Mouse (Mus musculus) frontal cortex, adult (tissue): ENCODE results near the gene Rsc1a1.

ENCODE experiments used
- ATAC-seq: cut with Nextera tagmentation; 2 replicates; pipeline ENCODE4 v1.9.2; 2017; ENCODE audit warnings: mild to moderate bottlenecking, moderate library complexity, mixed read lengths; ENCODE audit not compliant: low TSS enrichment

Gene Rsc1a1

DNA sequence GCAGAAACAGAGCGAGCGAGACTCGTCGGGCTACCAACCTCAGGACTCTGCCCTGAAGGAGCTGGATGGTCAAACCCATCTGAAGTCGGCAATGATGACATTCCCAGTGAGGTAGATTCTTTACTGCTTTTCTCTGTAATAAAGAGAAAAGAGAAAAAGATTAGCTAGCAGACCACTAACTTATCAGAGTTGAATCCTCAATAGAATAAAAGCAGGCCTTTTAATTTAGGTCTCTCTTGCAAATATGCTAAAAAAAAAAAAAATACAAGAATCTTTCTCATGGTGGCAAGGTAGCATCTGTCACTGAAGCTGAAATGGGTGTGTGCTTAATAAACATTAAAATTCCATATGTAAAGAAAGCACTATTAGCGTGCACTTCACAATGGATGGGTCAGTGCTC lies at the start of gene Rsc1a1:
Rsc1a1 (minus strand) TSS at position 101 of the 400 bp plus-strand sequence.
- no peak for ATAC-seq

DNA sequence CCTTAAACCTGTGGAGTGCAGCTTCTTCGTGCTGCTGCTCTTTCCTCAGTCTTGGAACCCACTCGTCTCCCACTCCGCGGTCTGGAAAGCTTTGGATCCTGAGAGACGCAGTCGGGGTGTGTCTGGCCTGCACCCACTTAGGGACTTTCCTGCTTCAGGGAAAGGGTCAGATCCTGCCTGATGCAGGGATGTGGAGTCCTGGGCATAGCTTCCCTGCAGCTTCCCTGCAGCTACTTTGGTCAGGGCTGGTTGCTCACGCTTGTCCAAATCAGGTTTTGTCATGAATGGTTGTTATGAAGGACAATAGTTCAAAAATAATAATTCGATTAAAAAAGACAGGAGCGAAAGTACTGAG lies 49.8 kb upstream of the Rsc1a1 start:
- no peak for ATAC-seq

DNA sequence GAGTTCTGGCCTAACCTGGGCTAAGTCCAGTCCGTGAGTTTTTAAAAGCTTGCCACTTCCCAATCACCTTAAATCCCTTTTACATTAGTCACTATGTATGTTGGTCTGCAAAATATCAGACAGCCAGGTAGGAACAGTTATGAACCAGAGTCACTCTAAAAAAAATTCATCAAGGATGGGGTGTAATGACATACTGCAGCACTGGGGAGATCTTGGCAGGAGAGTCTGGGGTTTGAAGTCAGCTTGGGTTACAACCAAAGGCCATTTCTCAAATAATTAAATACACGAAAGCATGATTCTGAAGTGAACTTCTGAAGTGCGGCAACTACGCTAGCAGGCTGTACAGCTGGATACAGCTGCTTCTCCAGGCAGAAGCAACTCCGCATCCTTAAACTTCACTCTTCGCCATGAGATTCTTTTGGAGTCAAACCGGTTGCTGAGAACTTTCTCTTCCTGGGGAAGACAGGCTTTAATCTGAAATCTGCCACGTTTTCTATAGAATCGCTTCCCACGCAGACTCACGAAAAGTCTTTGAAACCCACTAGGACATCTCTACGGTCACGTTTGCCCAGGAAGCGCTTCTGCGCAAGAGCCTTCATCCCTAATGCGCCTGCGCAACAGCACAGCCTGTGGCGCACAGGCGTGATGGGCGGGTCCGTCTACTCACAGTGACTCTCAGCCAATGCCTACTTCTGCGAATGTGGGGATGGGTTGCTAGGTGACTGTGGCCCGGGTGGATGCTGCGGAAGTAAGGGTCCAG lies 49.2 kb upstream of the Rsc1a1 start:
- ATAC-seq, result peak; percentile 96

DNA sequence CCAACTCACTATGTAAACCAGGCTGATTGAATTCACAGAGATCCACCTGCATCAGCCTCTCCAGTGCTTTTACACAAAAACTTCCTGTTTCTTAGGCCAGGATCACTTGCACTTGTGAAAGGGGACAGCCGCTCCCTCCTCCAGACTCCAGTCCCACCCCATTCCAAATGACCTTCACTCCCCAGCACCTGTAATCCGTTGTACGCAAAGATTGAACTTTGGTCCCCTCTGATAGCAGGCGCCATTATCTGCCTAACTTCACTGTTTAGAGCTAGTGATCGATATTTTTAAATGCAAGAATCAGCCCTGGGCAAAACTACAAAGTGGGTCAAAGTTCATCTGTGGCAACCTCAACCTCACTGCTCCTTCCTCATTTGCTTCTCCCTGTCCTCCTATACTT lies 46.4 kb upstream of the Rsc1a1 start:
- no peak for ATAC-seq

DNA sequence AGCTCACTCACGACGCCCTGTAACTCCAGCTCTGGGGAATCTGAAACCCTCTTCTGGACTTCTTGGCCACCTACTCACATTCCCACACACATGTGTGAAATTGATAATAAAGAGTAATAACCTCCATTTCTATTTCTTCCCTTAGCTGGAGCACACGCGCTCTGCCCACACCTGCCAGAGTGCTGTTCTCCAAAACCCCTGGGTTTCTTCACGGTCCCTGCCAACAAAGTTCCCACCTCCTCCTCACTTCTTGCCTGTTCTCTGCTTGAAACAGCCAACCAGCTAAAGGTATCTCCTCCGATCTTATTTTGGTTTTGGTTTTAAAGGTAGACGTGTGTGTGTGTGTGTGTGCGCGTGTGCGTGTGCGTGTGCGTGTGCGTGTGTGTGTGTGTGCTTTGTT lies 45.0 kb upstream of the Rsc1a1 start:
- peak; percentile 64 for ATAC-seq

DNA sequence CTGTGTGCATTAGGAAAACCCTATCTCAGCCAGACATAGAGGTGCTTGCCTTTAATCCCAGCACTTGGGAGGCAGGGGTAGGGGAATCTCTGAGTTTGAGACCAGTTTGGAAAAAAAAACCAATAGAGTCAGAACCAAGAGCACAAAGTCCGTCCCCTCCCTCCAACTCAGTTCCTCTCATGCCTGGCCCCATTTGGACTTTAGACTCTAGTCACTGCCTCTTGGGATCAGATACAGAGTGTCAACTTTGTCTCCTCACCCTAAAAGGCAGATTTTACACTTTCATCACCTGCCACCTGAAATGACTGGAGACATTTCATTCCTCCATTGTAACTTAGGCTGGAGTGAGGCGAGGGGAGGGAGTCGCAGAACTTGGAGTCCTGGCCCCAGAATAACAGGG lies 43.9 kb upstream of the Rsc1a1 start:
- no peak for ATAC-seq

DNA sequence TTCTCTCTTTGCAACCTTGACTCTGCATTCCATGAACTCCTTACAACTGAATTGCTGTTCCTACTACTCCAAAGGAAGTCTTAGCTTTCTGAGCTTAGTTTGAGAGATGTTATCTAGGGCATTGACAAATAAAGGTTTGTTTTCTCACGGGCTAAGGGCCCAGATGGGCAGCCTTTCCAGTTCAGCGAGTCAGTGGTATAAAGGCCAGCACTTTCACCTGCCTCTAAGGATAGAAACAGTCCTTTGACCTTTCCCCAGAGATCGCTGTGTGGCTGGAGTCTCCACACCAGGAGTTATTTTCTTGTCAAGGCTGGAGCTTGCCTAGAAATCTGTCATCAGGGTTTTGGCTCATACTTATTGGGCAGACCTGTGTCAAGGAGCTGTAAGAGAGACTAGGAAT lies 40.3 kb upstream of the Rsc1a1 start:
- ATAC-seq, result no peak

DNA sequence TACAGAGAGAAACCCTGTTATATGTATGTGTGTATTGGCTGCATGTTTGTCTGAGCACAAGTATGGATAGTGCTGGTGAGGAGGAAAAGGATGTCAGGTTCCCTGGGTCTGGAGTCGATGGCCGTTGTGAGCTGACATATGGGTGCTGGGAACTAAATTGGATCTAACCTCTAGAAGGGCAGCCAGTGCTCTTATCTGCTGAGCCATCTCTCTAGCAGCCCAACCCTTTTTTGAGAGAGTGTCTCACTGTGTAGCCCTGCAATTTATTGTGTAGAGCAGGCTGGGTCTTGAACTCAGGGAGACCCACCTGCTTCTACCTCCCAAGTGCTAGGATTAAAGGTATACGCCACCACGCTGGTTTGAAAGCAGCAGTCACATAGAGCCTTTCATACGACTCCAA lies 39.9 kb upstream of the Rsc1a1 start:
- no peak for ATAC-seq

DNA sequence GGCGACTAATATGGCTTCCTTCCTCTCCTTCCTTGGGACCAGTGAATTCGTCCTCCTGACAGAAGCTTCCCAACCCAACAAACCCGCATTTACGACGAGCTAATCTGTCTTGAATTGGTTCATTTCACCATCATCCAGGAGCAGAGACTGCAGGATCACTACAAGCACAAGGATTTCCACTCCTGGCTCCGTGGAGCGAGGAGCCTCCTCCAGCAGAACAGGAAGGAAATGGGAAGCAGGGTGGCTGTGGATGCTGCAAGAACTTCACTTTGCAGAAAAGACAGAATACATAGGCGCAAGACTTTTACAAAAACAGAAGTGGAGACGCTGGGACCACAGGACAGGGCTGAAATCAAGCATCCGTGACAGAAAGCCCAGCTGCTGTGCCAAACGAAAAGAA lies 39.2 kb upstream of the Rsc1a1 start:
- no peak for ATAC-seq

DNA sequence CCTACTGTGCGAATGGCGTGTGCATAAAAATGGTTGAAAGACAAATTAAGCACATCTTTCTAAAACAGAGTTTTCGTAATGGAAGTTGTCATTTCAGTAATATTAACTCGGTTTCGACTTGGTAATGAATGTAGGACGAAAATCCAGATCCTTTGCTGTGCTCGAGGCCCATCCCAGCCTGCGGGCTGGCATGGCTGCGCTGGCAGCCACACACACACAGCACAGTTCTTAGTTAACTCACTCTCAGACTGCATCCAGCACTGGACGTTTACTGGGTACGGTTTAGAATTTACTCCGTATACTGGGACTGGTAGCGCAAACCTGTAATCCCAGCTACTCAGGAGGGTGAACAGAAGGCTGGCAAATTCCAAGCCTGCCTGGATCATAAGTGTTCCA lies 38.3 kb upstream of the Rsc1a1 start:
- peak; percentile 54 for ATAC-seq

DNA sequence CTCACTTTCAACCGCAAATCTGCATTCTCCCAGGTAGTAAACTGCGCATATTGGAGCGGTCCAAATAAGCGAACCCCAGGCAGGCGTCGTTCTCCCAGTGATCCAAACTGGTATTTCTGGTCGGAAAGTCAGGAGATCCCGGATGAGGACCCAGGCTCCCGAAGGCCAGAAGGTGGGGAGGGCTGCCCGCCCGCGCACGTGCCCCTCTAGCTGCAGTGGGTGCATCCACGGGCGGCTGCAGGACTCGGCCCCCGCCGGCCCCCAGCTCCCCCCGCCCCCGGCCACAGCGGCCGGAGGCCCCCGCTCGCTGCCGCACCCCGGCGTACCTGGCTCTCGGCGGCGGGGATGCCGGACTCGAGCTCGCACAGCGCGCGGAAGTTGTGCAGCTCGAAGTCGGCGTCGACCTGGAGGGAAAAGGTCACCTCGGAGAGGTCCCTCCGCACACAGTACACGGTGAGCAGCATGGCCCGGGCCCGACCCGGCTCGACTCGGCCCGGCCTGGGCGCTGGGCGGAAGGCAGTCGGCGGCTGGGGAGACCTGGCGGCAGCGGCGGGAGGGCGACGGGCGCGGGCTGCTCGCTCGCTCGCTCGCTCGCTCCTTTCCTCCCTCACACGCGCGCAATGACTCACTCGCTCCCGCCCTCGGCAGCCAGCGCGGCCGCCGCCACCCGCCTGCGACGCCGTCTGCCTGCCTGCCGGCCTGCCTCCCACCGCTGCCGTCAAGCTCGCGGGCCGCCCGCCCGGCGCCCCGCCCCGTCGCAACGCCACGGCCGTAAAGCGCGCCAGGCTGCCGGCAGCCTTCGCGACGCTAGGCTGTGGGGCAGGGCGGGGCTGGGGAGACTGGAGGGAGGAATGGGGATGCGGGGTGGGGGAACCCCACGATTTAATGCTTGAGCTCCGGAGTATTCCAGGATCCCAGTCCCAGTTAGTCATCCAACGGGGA lies 37.6 kb upstream of the Rsc1a1 start, which contains the start of gene Ddi2:
Ddi2 (minus strand) TSS at position 689 of the 942 bp plus-strand sequence.
- peak; percentile 78 for ATAC-seq

DNA sequence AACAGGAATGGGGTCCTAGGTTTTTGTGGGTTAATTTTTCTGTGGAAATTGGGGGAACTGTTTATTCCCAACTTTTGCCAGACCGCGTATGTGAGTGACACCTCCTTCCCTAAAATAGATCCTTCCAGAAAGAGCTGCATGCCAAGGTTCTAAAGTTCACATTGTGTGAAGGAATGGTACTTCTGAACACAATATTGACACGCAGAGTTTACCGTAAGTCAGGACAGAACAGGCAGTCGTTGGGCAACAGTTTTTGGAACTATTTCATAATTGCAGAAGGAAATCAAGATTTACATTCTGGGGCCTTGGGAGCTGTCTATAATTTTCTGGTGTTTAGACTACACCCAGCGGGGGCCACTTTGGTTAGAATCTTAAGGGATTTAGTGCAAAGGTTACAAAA lies 36.6 kb upstream of the Rsc1a1 start:
- no peak for ATAC-seq

DNA sequence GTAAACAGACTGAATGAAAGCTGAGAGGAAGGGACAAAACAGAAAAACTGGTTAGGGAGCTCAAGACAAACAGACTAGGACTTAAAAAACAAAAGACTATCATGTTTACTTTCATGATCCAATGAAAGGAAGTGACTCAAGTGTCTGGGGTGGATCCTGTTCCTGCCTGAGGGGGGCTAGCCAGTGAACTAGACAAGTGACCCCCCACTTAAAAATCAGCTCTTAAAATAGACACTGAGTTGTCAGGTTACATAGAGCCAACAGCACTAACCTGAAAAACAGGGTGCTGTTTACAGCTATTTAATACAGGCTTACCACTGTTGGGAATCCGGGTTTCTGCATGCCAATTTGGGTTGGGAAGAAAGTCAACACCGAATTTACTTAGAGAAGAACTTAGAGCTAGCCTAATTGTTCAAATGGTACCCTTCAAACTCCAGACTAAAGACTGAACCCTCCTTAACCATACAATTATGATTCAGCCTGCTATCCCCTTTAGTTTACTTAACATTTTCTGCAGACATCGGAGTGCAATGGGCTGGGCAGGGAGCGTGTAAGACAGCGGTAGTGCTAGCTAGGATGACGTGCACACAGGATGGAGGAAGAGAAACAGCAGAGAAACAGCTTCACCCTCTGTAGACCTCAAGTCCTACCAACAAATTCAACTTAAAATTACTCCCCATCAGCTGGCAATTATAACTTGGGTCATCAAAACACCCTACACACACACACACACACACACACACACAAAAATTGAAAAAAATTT lies 35.5 kb upstream of the Rsc1a1 start:
- no peak for ATAC-seq

DNA sequence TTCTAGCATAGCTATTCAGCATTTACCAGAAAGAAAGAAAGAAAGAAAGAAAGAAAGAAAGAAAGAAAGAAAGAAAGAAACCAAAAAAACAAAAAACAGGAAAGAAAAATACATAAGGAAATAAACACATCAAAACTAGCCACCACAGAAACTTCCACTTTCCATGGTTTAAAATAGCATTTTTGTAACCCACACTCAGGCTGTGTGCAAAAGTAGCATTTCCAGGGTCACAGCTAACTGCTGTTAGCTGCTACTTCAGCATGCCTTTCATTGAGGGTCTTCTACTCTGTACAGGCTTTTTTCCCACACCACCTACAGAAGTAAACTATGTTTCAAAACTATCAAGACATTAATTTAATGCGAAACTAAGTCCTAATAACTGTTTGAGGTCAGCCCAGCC lies 33.9 kb upstream of the Rsc1a1 start:
- ATAC-seq, result no peak

DNA sequence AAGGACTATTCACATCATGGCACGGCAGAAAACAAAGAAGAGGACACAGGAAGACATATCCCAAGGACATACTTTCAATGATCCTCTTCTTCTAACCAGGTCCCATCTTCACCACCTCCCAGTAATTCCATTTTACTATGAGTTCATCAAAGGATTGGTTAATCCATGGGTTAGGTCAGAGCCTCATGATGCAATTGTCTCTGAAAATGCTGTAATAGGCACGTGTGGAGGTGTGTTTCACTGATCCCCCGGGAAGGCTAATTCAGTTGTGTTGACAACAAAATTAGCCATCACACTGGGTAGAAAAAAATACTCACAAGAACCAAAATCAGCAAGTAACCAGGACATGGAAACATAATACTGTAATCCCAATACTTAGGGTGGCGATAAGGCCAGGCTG lies 32.2 kb upstream of the Rsc1a1 start:
- ATAC-seq, result no peak

DNA sequence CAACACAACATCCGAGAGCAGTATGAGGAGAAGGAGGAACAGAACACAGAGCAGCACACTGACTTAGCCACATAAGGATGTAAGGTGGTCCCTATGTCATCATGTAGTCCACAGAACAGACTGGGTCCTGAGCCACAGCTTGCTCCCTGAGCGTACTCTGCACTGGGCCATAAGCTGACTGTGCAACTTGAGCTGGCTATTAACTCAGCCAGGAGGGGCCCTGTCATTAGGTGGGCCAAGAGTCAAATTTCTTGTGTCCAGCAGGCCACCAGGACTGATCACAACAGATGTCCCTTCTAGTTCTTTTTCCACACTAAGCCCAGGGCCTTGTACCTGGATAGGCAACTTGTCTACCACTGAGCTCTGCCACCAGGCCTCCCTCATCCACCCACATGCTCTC lies 29.6 kb upstream of the Rsc1a1 start:
- no peak for ATAC-seq

DNA sequence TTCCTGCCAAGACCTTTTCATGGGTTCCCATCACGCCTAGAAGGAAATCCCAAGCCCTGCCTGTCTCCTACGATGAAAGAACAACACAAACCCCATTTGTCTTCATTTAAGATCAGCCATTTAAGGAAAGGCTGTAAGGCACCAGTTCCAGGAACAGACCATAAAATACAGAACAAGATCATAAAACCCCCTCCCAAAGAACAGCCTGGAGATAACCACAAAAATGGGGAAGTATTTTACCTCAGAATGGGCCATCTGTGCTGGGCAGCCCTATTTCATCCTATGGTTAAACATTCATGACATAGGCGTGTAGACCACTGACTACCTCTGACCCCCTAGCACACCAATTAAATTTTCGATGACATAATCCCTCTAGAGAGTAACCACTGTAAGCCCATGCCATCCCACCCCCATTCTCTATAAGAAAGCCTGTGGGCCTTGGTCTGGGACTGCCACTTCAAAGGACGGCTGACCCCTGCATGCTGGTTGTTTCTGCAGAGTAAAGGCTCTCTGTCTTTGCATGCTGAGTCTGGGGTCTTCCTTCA lies 28.3 kb upstream of the Rsc1a1 start:
- no peak for ATAC-seq

DNA sequence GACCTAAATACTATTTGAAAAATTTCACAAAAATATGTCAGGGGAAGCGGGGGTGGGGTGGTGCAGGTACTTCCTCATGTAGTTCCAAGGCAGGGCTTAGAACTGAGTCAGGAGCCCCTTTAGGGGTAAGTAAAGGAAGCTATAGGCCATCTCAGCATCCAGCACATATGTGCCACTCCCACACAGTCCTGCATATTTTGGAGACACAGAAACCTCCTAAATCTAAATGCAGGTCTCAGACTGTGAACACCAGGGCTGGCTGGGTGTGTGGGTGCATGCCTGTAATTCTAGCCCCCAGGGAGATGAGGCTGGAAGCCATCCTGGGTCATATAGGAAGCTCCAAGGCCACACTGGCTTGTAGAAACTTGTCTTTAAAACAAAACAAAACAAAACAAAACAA lies 25.9 kb upstream of the Rsc1a1 start:
- peak; percentile 76; the same call in 1 of the 2 replicates for ATAC-seq

DNA sequence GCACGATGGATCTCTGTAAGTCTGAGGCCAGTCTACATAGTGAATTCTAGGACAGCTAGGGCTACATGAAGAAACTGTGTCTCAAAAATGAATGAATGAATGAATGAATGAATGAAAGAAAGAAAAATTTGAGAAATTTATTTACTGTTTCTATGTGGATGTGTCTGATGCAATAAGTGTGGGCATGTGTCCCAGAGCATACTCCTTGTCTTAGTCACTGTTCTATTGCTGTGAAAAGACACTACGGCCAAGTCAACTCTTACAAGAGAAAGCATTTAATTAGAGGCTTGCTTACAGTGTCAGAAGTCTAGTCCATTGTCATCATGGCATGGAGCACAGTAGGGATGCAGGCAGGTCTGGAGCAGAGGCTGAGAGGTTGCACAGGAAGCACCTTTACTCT lies 23.6 kb upstream of the Rsc1a1 start:
- no peak for ATAC-seq

DNA sequence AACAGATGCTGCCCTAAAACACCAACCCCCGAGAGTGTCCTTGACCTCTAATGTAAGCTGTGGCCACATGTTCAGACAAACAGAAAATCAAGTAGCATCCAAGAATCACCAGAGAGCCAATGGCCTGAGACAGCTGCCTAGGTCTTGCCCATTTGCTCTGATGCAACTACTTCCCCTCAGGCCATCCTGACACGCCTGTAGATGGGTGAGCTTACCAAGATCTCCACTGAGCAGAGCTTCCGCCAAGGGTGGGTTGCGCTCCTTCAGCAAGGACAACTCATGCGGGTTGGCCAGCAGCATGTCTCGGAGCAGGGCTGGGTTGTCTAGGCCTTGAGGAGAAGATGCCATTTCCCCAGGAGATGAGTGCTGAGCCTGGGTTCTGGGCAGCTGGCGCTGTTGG lies 22.6 kb upstream of the Rsc1a1 start:
- no peak for ATAC-seq

DNA sequence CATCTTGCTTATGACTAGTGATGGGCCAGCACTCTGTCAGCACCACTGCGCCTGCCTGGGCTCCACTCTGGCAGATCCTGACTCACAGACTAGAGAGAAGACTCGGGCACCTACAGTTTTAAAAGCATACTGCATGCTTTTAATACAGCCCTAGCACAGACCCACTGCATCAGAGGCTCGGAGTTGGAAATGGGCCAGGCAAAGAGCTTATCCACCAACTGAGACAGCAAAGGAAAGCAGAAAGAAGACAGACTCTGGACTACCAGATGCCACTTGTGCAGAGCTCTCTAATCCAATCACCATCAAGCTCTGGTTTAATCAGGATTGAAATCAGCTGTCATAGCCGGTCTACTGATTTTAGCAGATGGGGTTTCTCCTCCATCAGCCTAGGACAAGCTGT lies 19.9 kb upstream of the Rsc1a1 start:
- ATAC-seq, result peak; percentile 85; the same call in 1 of the 2 replicates

DNA sequence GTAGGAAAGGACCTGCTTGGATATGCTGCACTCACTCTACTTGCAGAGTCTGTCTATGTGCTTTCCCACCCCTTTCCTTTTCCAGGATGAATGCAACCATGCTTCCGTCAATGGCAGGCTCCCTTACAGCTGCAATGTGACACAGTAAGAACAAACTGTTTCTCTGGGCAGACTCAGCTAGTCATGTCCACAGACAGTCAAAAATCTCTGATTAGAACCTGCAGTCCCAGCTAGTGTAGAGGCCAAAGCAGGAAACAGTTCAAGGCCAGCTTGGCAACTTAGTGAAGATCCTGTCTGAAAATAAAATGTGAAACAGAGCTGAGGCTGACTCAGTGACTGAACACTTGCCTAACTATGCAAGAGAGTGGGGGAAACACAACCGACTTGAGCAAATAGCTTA lies 19.2 kb upstream of the Rsc1a1 start:
- ATAC-seq, result no peak
